Mouse (Mus musculus): Measurements from ENCODE around the gene Anapc7.

Gene Anapc7

GRCm38 (mm10) chr5:122421271-122422068 is at the start of gene Anapc7:
Gene Anapc7 (plus strand): TSS chr5:122421693.
- in situ Hi-C loops (cut with MboI, MseI) = no loop called here

GRCm38 (mm10) chr5:122372192-122372769 is 49.2 kb upstream of the Anapc7 start, which contains the start of gene Fam216a:
Gene Fam216a (minus strand): TSS chr5:122372364.
- in situ Hi-C loops (cut with MboI, MseI) = loop anchor here (25.0 kb wide), 1 partner anchor 535 kb away; the partner anchor contains the start of genes Pheta1 and Sh2b3

GRCm38 (mm10) chr5:122372878-122373277 is 48.6 kb upstream of the Anapc7 start:
- in situ Hi-C loops (cut with MboI, MseI) = loop anchor here (25.0 kb wide), 1 partner anchor 536 kb away; the partner anchor contains the start of genes Pheta1 and Sh2b3

- in situ Hi-C loops (cut with MboI, MseI) = no loop called here
Observed at GRCm38 (mm10) chr5:122377101-122377833, 44.2 kb upstream of the Anapc7 start.

- in situ Hi-C loops (cut with MboI, MseI) = no loop called here
Observed at GRCm38 (mm10) chr5:122378171-122378570, 43.3 kb upstream of the Anapc7 start.

GRCm38 (mm10) chr5:122379374-122380155 is 41.9 kb upstream of the Anapc7 start:
- in situ Hi-C loops (cut with MboI, MseI) = no loop called here

GRCm38 (mm10) chr5:122390006-122390405 is 31.5 kb upstream of the Anapc7 start:
- in situ Hi-C loops (cut with MboI, MseI) = no loop called here

GRCm38 (mm10) chr5:122390671-122391070 is 30.8 kb upstream of the Anapc7 start:
- in situ Hi-C loops (cut with MboI, MseI) = no loop called here

GRCm38 (mm10) chr5:122391178-122391785 is 30.2 kb upstream of the Anapc7 start:
- in situ Hi-C loops (cut with MboI, MseI) = no loop called here

- in situ Hi-C loops (cut with MboI, MseI) = no loop called here
Observed at GRCm38 (mm10) chr5:122391786-122392180, 29.7 kb upstream of the Anapc7 start, which contains the start of gene Arpc3. Gene Arpc3 (plus strand): TSS chr5:122391878.

GRCm38 (mm10) chr5:122392227-122393004 is 29.1 kb upstream of the Anapc7 start:
- in situ Hi-C loops (cut with MboI, MseI) = no loop called here

GRCm38 (mm10) chr5:122393887-122394286 is 27.6 kb upstream of the Anapc7 start:
- in situ Hi-C loops (cut with MboI, MseI) = no loop called here

- in situ Hi-C loops (cut with MboI, MseI) = loop anchor here (5.0 kb wide), 1 partner anchor 231 kb away; no protein-coding TSS in a partner anchor
Observed at GRCm38 (mm10) chr5:122396791-122397190, 24.7 kb upstream of the Anapc7 start.

- in situ Hi-C loops (cut with MboI, MseI) = loop anchor here (5.0 kb wide), 1 partner anchor 230 kb away; no protein-coding TSS in a partner anchor
Observed at GRCm38 (mm10) chr5:122397495-122397894, 24.0 kb upstream of the Anapc7 start.

GRCm38 (mm10) chr5:122399871-122400270 is 21.6 kb upstream of the Anapc7 start:
- in situ Hi-C loops (cut with MboI, MseI) = loop anchor here (5.0 kb wide), 1 partner anchor 227 kb away; no protein-coding TSS in a partner anchor

- in situ Hi-C loops (cut with MboI, MseI) = no loop called here
Observed at GRCm38 (mm10) chr5:122400628-122401302, 20.7 kb upstream of the Anapc7 start.

GRCm38 (mm10) chr5:122401303-122401640 is 20.2 kb upstream of the Anapc7 start:
- in situ Hi-C loops (cut with MboI, MseI) = no loop called here

GRCm38 (mm10) chr5:122402160-122402559 is 19.3 kb upstream of the Anapc7 start:
- in situ Hi-C loops (cut with MboI, MseI) = no loop called here

GRCm38 (mm10) chr5:122402772-122403171 is 18.7 kb upstream of the Anapc7 start:
- in situ Hi-C loops (cut with MboI, MseI) = no loop called here

Measured in regulatory T cell (primary cell).